Mouse (Mus musculus) testis, adult 2 months (tissue): ENCODE data around the gene Txndc17.

ENCODE experiments used
- CTCF ChIP-seq: fragments of 200-500 bp; IDR thresholded peaks from 2 replicates; pipeline ENCODE4 v1.5.1; 2012; ENCODE audit warnings: low read depth, mild to moderate bottlenecking, inconsistent platforms, low read length, moderate library complexity; ENCODE audit not compliant: control insufficient read depth, insufficient read depth, insufficient replicate concordance
- POLR2A ChIP-seq: fragments of 200-500 bp; IDR thresholded peaks from 2 replicates; pipeline ENCODE4 v1.6.1; 2012; ENCODE audit warnings: low read depth, mild to moderate bottlenecking, inconsistent platforms, low read length, moderate library complexity; ENCODE audit not compliant: control insufficient read depth

DNA sequence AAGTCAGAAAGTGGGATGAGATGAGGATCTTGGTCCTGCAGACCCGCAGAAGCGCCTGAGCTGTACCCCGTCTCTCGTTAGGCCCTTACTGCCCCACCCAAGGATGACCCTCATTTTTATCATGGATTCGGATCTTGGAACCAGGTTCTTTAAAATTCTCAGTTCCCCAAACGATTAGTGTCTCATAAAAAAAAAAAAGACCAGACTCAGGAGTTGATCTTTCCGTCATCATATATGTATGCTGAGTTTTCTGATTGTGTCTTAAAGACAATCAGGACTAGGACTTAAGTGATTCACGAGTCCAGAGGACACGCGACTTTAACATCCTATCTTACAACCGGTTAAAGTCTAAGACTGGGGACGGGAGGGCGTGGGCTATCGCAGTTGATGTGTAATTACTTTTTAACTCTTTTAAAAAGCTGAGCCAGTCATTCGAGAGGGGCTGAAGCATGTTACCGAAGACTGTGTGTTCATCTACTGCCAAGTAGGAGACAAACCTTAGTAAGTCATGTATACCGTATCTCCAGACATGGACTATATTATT lies 559 bp downstream of the Txndc17 start:
- TF ChIP-seq CTCF (no peak), POLR2A (no peak)
